15 mouse cellular contexts compared by ENCODE assay signal in the genomic region with DNA sequence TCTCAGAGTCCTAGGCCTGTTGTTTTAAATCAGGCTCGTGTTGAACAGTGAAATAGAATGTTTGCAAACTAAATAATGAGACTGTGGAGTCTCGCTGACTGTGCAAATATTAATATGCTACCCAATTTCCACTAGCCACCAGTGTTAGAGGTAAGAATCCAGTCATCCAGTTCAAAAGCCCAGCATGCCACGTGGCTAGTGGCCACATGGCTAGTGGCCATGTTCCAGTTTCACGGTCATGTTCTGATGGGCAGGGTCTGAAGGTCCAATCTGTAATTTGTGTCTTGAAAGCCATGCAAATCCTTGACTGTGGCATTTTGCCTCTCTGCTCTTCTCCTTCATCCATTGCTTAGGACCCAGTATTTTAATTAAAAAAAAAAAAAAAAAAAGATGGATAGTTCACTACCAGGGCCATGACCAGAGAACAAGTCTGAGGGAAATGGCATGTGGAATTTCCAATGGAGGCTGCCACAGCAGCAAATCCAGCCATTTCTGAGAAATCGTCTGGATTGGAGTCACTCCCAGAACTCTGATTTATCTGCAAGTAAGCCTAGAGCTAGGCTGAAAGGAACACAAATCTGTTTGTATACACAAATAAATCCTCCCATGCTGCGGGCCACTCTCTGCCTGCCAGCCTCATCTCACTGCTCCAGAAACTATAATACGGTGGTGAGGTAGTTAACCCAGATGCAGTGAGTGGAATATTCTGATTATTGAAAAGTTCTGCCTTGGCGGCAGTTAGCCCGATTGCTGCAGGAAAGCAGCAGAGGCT. TPM values are rescaled to one million over a fixed set of nuclear protein-coding genes. Genes with fewer than 3 reads are reported as not detected.
DNase-seq lines count a peak whose midpoint lies in the region; ATAC-seq and TF ChIP-seq lines count a peak whose summit lies in the region.
"Had no signal": no experiment of that assay in that cellular context is flagged by ENCODE, and none has a peak within 500 bp of the region (broad histone marks: within the 10 kb centered on the region; RNA-seq: fewer than 3 reads in every experiment).

No protein-coding gene starts in this region.

- no peak overlapping the region for H3K27ac ChIP-seq in forebrain, postnatal 0 days (ENCODE audit: low read depth, low read length)
- H3K27ac ChIP-seq in forebrain, embryonic 16.5 days (ENCODE audit: low read length), result no peak overlapping the region
- H3K27ac ChIP-seq in liver, adult 2 months (replicated peaks; ENCODE audit: insufficient read depth, low read depth, low read length), result peak overlapping the region; percentile 27; the same call in 1 of the 2 replicates
- no peak overlapping the region for H3K27ac ChIP-seq in liver, postnatal 0 days (ENCODE audit: low read depth)
- H3K27ac ChIP-seq in liver, embryonic 11.5 days (ENCODE audit: low read depth, low read length), result no peak overlapping the region

- TF ChIP-seq CTCF in forebrain, postnatal 0 days (IDR thresholded peaks at IDR 0.05; ENCODE audit: low read depth), result no peak
- no peak for TF ChIP-seq CTCF in liver, adult 2 months (IDR thresholded peaks at IDR 0.05; ENCODE audit: low read depth, low read length)
- TF ChIP-seq CTCF in liver, postnatal 0 days (IDR thresholded peaks at IDR 0.05; ENCODE audit: low read depth), result no peak

- WGBS in forebrain, postnatal 0 days, result 67% methylated on average over 9 of the region's 9 CpGs
- WGBS in forebrain, embryonic 16.5 days, result 78% methylated on average over 9 of the region's 9 CpGs
- whole genome bisulfite sequencing in liver, adult 2 months, result 56% methylated on average over 9 of the region's 9 CpGs
- 67% methylated on average over 9 of the region's 9 CpGs for WGBS in liver, postnatal 0 days (ENCODE audit: insufficient replicate concordance)
- 82% methylated on average over 9 of the region's 9 CpGs for WGBS in liver, embryonic 11.5 days

- H3K27me3 ChIP-seq in forebrain, postnatal 0 days (ENCODE audit: insufficient read depth, low read length), result no peaks in the 10 kb centered on the region
- no peaks in the 10 kb centered on the region for H3K27me3 ChIP-seq in forebrain, embryonic 16.5 days (replicated peaks; ENCODE audit: control insufficient read depth, insufficient read depth, low read length)
- H3K27me3 ChIP-seq in liver, adult 2 months (ENCODE audit: control insufficient read depth, insufficient read depth, low read length), result no peaks in the 10 kb centered on the region; the same call in 1 of the 2 replicates
- no peaks in the 10 kb centered on the region for H3K27me3 ChIP-seq in liver, postnatal 0 days (ENCODE audit: insufficient read depth, low read length)
- no peaks in the 10 kb centered on the region for H3K27me3 ChIP-seq in liver, embryonic 11.5 days (replicated peaks; ENCODE audit: control insufficient read depth, insufficient read depth, low read length)

- ATAC-seq in forebrain, postnatal 0 days, result peak; percentile 43; the same call in 1 of the 2 replicates
- ATAC-seq in forebrain, embryonic 16.5 days, result no peak
- no peak for ATAC-seq in liver, postnatal 0 days
- ATAC-seq in cerebellum, adult (ENCODE audit: insufficient number of reproducible peaks, low FRiP score, low TSS enrichment), result peak; percentile 50
- ATAC-seq in liver, embryonic 11.5 days (replicated peaks; ENCODE audit: low FRiP score), result no peak

- no peaks in the 10 kb centered on the region for H3K36me3 ChIP-seq in forebrain, postnatal 0 days (ENCODE audit: insufficient read depth)
- H3K36me3 ChIP-seq in forebrain, embryonic 16.5 days (ENCODE audit: control insufficient read depth, insufficient read depth), result no peaks in the 10 kb centered on the region
- no peaks in the 10 kb centered on the region for H3K36me3 ChIP-seq in liver, adult 2 months (ENCODE audit: control insufficient read depth, insufficient read depth, low read length)
- H3K36me3 ChIP-seq in liver, postnatal 0 days (replicated peaks; ENCODE audit: insufficient read depth, low read length), result no peaks in the 10 kb centered on the region
- no peaks in the 10 kb centered on the region for H3K36me3 ChIP-seq in liver, embryonic 11.5 days (ENCODE audit: control insufficient read depth, insufficient read depth, low read length)

- H3K9me3 ChIP-seq in forebrain, postnatal 0 days (ENCODE audit: low read length), result no peaks in the 10 kb centered on the region
- H3K9me3 ChIP-seq in forebrain, embryonic 16.5 days (ENCODE audit: control insufficient read depth, low read length), result no peaks in the 10 kb centered on the region
- no peaks in the 10 kb centered on the region for H3K9me3 ChIP-seq in liver, postnatal 0 days (ENCODE audit: low read length)
- H3K9me3 ChIP-seq in liver, embryonic 11.5 days (ENCODE audit: control insufficient read depth, low read length), result no peaks in the 10 kb centered on the region

- no peak for TF ChIP-seq POLR2A in liver, adult 2 months (IDR thresholded peaks at IDR 0.05; ENCODE audit: extremely low read depth, insufficient read depth, low read length)

- no peak overlapping the region for H3K4me3 ChIP-seq in forebrain, postnatal 0 days (ENCODE audit: low read depth, low read length)
- no peak overlapping the region for H3K4me3 ChIP-seq in forebrain, embryonic 16.5 days (replicated peaks; ENCODE audit: low read length)
- H3K4me3 ChIP-seq in liver, adult 2 months (ENCODE audit: insufficient read depth, low read depth, low read length), result no peak overlapping the region
- no peak overlapping the region for H3K4me3 ChIP-seq in liver, postnatal 0 days (ENCODE audit: low read depth, low read length)
- H3K4me3 ChIP-seq in liver, embryonic 11.5 days (ENCODE audit: low read depth, low read length), result no peak overlapping the region

- H3K4me2 ChIP-seq in forebrain, postnatal 0 days (ENCODE audit: low read depth), result no peak overlapping the region
- no peak overlapping the region for H3K4me2 ChIP-seq in forebrain, embryonic 16.5 days (ENCODE audit: low read length)
- H3K4me2 ChIP-seq in liver, postnatal 0 days (ENCODE audit: low read depth, low read length), result no peak overlapping the region
- no peak overlapping the region for H3K4me2 ChIP-seq in liver, embryonic 11.5 days
- H3K4me2 ChIP-seq: heart, embryonic 11.5 days had no signal

- DNase-seq in forebrain, postnatal 0 days, result no peak
- DNase-seq in liver, adult 2 months (ENCODE audit: extremely low read depth, low read depth, low spot score), result peak; percentile 62
- DNase-seq in liver, postnatal 0 days, result no peak
- DNase-seq in cerebellum, postnatal 25 days, result peak; percentile 44 to 63
- DNase-seq in liver, embryonic 11.5 days (ENCODE audit: low spot score), result no peak
- no peak for DNase-seq in urinary bladder, adult 2 months (ENCODE audit: low spot score)
- DNase-seq: adrenal gland, adult 2 months; kidney, adult 11 months; kidney, postnatal 14 days; lung, adult 18-20 months; right cerebral cortex, postnatal 14 days; thymus, postnatal 4 days had no signal

- H3K79me2 ChIP-seq in liver, adult 2 months (ENCODE audit: control insufficient read depth, insufficient read depth, low read length), result no peaks in the 10 kb centered on the region

- H3K9ac ChIP-seq in forebrain, postnatal 0 days, result no peak overlapping the region
- H3K9ac ChIP-seq in forebrain, embryonic 16.5 days (replicated peaks; ENCODE audit: low read depth, low read length), result no peak overlapping the region
- no peak overlapping the region for H3K9ac ChIP-seq in liver, adult 2 months (ENCODE audit: low read depth, low read length)
- H3K9ac ChIP-seq in liver, postnatal 0 days (replicated peaks), result no peak overlapping the region
- H3K9ac ChIP-seq in liver, embryonic 11.5 days (ENCODE audit: low read depth, low read length), result no peak overlapping the region

- peaks cover 4% of the 10 kb centered on the region for H3K4me1 ChIP-seq in forebrain, postnatal 0 days (ENCODE audit: insufficient read depth)
- 0 out of 2 replicates have a peak, but pooled peaks cover 2% of the 10 kb centered on the region for H3K4me1 ChIP-seq in forebrain, embryonic 16.5 days (replicated peaks; ENCODE audit: control insufficient read depth, insufficient read depth, low read length)
- peaks cover 2% of the 10 kb centered on the region; the same call in 1 of the 2 replicates for H3K4me1 ChIP-seq in liver, adult 2 months (ENCODE audit: control insufficient read depth, insufficient read depth, low read length)
- H3K4me1 ChIP-seq in liver, postnatal 0 days (ENCODE audit: insufficient read depth), result no peaks in the 10 kb centered on the region
- H3K4me1 ChIP-seq in liver, embryonic 11.5 days (replicated peaks; ENCODE audit: control insufficient read depth, insufficient read depth, low read length), result no peaks in the 10 kb centered on the region

- TF ChIP-seq EP300 in liver, postnatal 0 days (IDR thresholded peaks at IDR 0.05; ENCODE audit: low read depth), result no peak

RNA-seq across cellular contexts. Expression of gene Slc9a9, which starts 35.5 kb away (rescaled TPM):
- total RNA-seq in forebrain, postnatal 0 days (2014; rRNA removed), result 5.3 and 6.7 TPM in 2 replicates
- polyA plus RNA-seq in forebrain, postnatal 0 days (2015; fragmentation: Nextera tagmentation; extraction: Ambion mirVana), result 3.3 and 4.8 TPM in 2 replicates
- 3.7 TPM in 2 replicates for polyA plus RNA-seq in forebrain, embryonic 16.5 days (2015; fragmentation: Nextera tagmentation; extraction: Ambion mirVana)
- 5.9 and 6.0 TPM in 2 replicates for total RNA-seq in liver, adult 2 months (2014; rRNA removed)
- polyA plus RNA-seq in liver, adult 2 months (2012; rRNA removed), result 1.1 and 1.7 TPM in 2 replicates
- polyA plus RNA-seq in liver, postnatal 0 days (2015; fragmentation: Nextera tagmentation; extraction: Ambion mirVana), result 2.3 TPM in 2 replicates
- polyA plus RNA-seq in liver, embryonic 11.5 days (2014; fragmentation: Nextera tagmentation; extraction: Ambion mirVana), result 1.9 and 2.3 TPM in 2 replicates
- 5.9 and 6.1 TPM in 2 replicates for polyA plus RNA-seq in urinary bladder, adult 2 months (2012; rRNA removed)

Comparison
In these comparisons a context has a peak if more than half of its experiments do, and no peak if none do; other contexts are left out.
1. ATAC-seq: peak in forebrain, postnatal 0 days (single experiment) and cerebellum, adult (single experiment); none in forebrain, embryonic 16.5 days (single experiment), liver, postnatal 0 days (single experiment) and liver, embryonic 11.5 days (single experiment).
2. DNase-seq: peak in liver, adult 2 months (single experiment) and cerebellum, postnatal 25 days (2 of 2); none in forebrain, postnatal 0 days (single experiment), liver, postnatal 0 days (single experiment), liver, embryonic 11.5 days (single experiment) and urinary bladder, adult 2 months (single experiment).